Mouse (Mus musculus): Measurements from ENCODE around the gene Olfr1513.
"Not testable (repeated sequence)": the region's sequence is repeated elsewhere in the genome, so short reads cannot be mapped to it uniquely, and the experiment has no call there.

DNA sequence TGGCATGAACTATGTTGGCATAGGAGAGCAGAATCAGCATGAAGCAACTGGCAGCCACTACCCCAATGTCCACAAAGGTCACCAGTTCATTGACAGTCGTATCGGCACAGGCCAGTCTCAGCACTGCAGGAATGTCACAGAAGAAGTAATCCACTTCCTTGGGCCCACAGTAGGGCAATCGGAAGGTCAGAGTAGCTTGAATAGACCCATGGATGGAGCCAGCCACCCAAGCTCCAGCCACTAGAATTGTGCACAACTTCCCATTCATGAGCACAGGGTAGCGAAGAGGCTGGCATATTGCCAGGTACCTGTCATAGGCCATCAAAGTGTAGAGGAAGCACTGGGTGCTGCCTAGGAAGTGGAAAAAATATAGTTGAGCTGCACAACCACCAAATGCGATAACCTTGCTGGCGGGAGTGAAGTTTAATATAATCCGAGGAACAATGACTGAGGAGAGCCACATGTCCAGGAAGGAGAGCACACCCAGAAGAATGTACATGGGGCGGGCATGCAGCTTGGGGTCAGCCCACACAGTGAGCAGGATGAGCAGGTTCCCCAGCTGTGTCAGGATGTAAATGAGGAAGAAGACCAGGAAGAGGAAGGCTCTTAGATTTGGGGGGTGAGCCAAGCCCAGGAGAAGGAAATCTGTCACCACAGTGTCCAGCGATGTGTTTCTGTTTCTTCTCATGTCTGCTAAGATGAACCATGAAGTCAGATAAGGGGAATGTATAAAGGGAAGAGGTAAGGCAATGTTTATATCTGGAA, 34.1 kb upstream of the Olfr1513 start:
- not testable (repeated sequence) for TF ChIP-seq CTCF (IDR thresholded peaks at IDR 0.05; ENCODE audit: control insufficient read depth, insufficient read depth, insufficient read length); MYOD1 (IDR thresholded peaks at IDR 0.05; ENCODE audit: control insufficient read depth, insufficient read length, low read depth); MYOG (IDR thresholded peaks at IDR 0.05; ENCODE audit: control insufficient read depth, extremely low read depth, insufficient read length); USF1 (IDR thresholded peaks at IDR 0.05; ENCODE audit: low read depth)

All from C2C12 (cell line).